Mouse (Mus musculus): Measurements from ENCODE around the gene Arih2. TPM values are rescaled to one million over a fixed set of nuclear protein-coding genes. Genes with fewer than 3 reads are reported as not detected.
"Not testable (repeated sequence)": the region's sequence is repeated elsewhere in the genome, so short reads cannot be mapped to it uniquely, and the experiment has no call there.

The Arih2 gene
- total and polyA plus RNA-seq, 3 experiments: 77.4 to 153 (median 86.9) TPM

GRCm38 (mm10) chr9:108611488-108611887 is 37.7 kb downstream of the Arih2 start:
- Histone ChIP-seq H3K9me3 (replicated peaks) (no peaks in the 10 kb centered on the region), H3K27me3 (ENCODE audit: insufficient read depth, low read length) (no peaks in the 10 kb centered on the region), H3K36me3 (replicated peaks) (peaks cover 100% of the 10 kb centered on the region), H3K4me3 (ENCODE audit: low read depth, low read length) (no peak overlapping the region), H3K4me1 (ENCODE audit: insufficient read depth, low read depth, low read length) (peaks cover 18% of the 10 kb centered on the region)
- TF ChIP-seq TAL1 (conservative IDR thresholded peaks at IDR 0.05; ENCODE audit: low read depth, low read length): no peak
- TF ChIP-seq CTCF (IDR thresholded peaks at IDR 0.05; ENCODE audit: low read depth, low read length): no peak
- no peak for TF ChIP-seq GATA1 (IDR thresholded peaks at IDR 0.05; ENCODE audit: borderline replicate concordance, low read length)
- TF ChIP-seq POLR2AphosphoS5 (IDR thresholded peaks at IDR 0.05; ENCODE audit: insufficient replicate concordance, low read depth, low read length): no peak
- TF ChIP-seq GATA2 (IDR thresholded peaks at IDR 0.05; ENCODE audit: borderline replicate concordance, low read depth, low read length): no peak
- DNase-seq (ENCODE audit: low spot score) (no peak), ATAC-seq (ENCODE audit: extremely low read depth, insufficient number of reproducible peaks, low FRiP score, poor library complexity, severe bottlenecking) (no peak)

GRCm38 (mm10) chr9:108608889-108609288 is 40.3 kb downstream of the Arih2 start:
- TF ChIP-seq POLR2AphosphoS5 (IDR thresholded peaks at IDR 0.05; ENCODE audit: insufficient replicate concordance, low read depth, low read length) (no peak), GATA1 (IDR thresholded peaks at IDR 0.05; ENCODE audit: borderline replicate concordance, low read length) (no peak), CTCF (IDR thresholded peaks at IDR 0.05; ENCODE audit: low read depth, low read length) (no peak)
- no peaks in the 10 kb centered on the region for H3K27me3 ChIP-seq (ENCODE audit: insufficient read depth, low read length)
- ATAC-seq (ENCODE audit: extremely low read depth, insufficient number of reproducible peaks, low FRiP score, poor library complexity, severe bottlenecking): no peak
- H3K36me3 ChIP-seq (replicated peaks): peaks cover 98% of the 10 kb centered on the region
- no peak for DNase-seq (ENCODE audit: low spot score)
- H3K9me3 ChIP-seq (replicated peaks): no peaks in the 10 kb centered on the region
- no peak overlapping the region for H3K4me3 ChIP-seq (ENCODE audit: low read depth, low read length)
- H3K4me1 ChIP-seq (ENCODE audit: insufficient read depth, low read depth, low read length): peaks cover 18% of the 10 kb centered on the region

GRCm38 (mm10) chr9:108607929-108608328 is 41.3 kb downstream of the Arih2 start:
- not testable (repeated sequence) for H3K27me3 ChIP-seq (ENCODE audit: insufficient read depth, low read length); H3K9me3 ChIP-seq (replicated peaks); DNase-seq (ENCODE audit: low spot score); H3K4me3 ChIP-seq (ENCODE audit: low read depth, low read length); ATAC-seq (ENCODE audit: extremely low read depth, insufficient number of reproducible peaks, low FRiP score, poor library complexity, severe bottlenecking)
- peaks cover 98% of the 10 kb centered on the region for H3K36me3 ChIP-seq (replicated peaks)
- H3K4me1 ChIP-seq (ENCODE audit: insufficient read depth, low read depth, low read length): peaks cover 21% of the 10 kb centered on the region

GRCm38 (mm10) chr9:108601986-108602385 is 47.2 kb downstream of the Arih2 start:
- peaks cover 57% of the 10 kb centered on the region for H3K36me3 ChIP-seq (replicated peaks)
- no peak overlapping the region for H3K4me3 ChIP-seq (ENCODE audit: low read depth, low read length)
- ATAC-seq (ENCODE audit: extremely low read depth, insufficient number of reproducible peaks, low FRiP score, poor library complexity, severe bottlenecking) (no peak), DNase-seq (ENCODE audit: low spot score) (no peak)
- TF ChIP-seq CTCF (IDR thresholded peaks at IDR 0.05; ENCODE audit: low read depth, low read length): no peak
- TF ChIP-seq GATA1 (IDR thresholded peaks at IDR 0.05; ENCODE audit: borderline replicate concordance, low read length): no peak
- no peak for TF ChIP-seq GATA2 (IDR thresholded peaks at IDR 0.05; ENCODE audit: borderline replicate concordance, low read depth, low read length)
- no peak for TF ChIP-seq POLR2AphosphoS5 (IDR thresholded peaks at IDR 0.05; ENCODE audit: insufficient replicate concordance, low read depth, low read length)
- TF ChIP-seq TAL1 (conservative IDR thresholded peaks at IDR 0.05; ENCODE audit: low read depth, low read length): no peak
- H3K27me3 ChIP-seq (ENCODE audit: insufficient read depth, low read length): no peaks in the 10 kb centered on the region
- peaks cover 19% of the 10 kb centered on the region for H3K4me1 ChIP-seq (ENCODE audit: insufficient read depth, low read depth, low read length)
- H3K9me3 ChIP-seq (replicated peaks): no peaks in the 10 kb centered on the region

GRCm38 (mm10) chr9:108600011-108600410 is 49.2 kb downstream of the Arih2 start:
- Histone ChIP-seq H3K4me3 (ENCODE audit: low read depth, low read length) (no peak overlapping the region), H3K36me3 (replicated peaks) (peaks cover 44% of the 10 kb centered on the region), H3K9me3 (replicated peaks) (no peaks in the 10 kb centered on the region), H3K27me3 (ENCODE audit: insufficient read depth, low read length) (no peaks in the 10 kb centered on the region), H3K4me1 (ENCODE audit: insufficient read depth, low read depth, low read length) (peaks cover 32% of the 10 kb centered on the region)
- no peak for ATAC-seq (ENCODE audit: extremely low read depth, insufficient number of reproducible peaks, low FRiP score, poor library complexity, severe bottlenecking)
- DNase-seq (ENCODE audit: low spot score): no peak
- TF ChIP-seq CTCF (IDR thresholded peaks at IDR 0.05; ENCODE audit: low read depth, low read length) (no peak), TAL1 (conservative IDR thresholded peaks at IDR 0.05; ENCODE audit: low read depth, low read length) (no peak), POLR2AphosphoS5 (IDR thresholded peaks at IDR 0.05; ENCODE audit: insufficient replicate concordance, low read depth, low read length) (no peak), GATA1 (IDR thresholded peaks at IDR 0.05; ENCODE audit: borderline replicate concordance, low read length) (no peak), GATA2 (IDR thresholded peaks at IDR 0.05; ENCODE audit: borderline replicate concordance, low read depth, low read length) (no peak)

GRCm38 (mm10) chr9:108599021-108599566 is 50.1 kb downstream of the Arih2 start:
- TF ChIP-seq GATA2 (IDR thresholded peaks at IDR 0.05; ENCODE audit: borderline replicate concordance, low read depth, low read length) (no peak), TAL1 (conservative IDR thresholded peaks at IDR 0.05; ENCODE audit: low read depth, low read length) (no peak), CTCF (IDR thresholded peaks at IDR 0.05; ENCODE audit: low read depth, low read length) (no peak), GATA1 (IDR thresholded peaks at IDR 0.05; ENCODE audit: borderline replicate concordance, low read length) (no peak), POLR2AphosphoS5 (IDR thresholded peaks at IDR 0.05; ENCODE audit: insufficient replicate concordance, low read depth, low read length) (no peak)
- H3K27me3 ChIP-seq (ENCODE audit: insufficient read depth, low read length): no peaks in the 10 kb centered on the region
- peaks cover 35% of the 10 kb centered on the region for H3K4me1 ChIP-seq (ENCODE audit: insufficient read depth, low read depth, low read length)
- H3K4me3 ChIP-seq (ENCODE audit: low read depth, low read length): no peak overlapping the region
- no peak for DNase-seq (ENCODE audit: low spot score)
- no peak for ATAC-seq (ENCODE audit: extremely low read depth, insufficient number of reproducible peaks, low FRiP score, poor library complexity, severe bottlenecking)
- no peaks in the 10 kb centered on the region for H3K9me3 ChIP-seq (replicated peaks)
- H3K36me3 ChIP-seq (replicated peaks): peaks cover 42% of the 10 kb centered on the region
